Mouse (Mus musculus): ENCODE measurements around the gene Gas7. TPM values are rescaled to one million over a fixed set of nuclear protein-coding genes. Genes with fewer than 3 reads are reported as not detected.
A peak's percentile ranks its signal among the peaks of the same experiment; 100 is the strongest.

Gas7 gene
- polyA plus RNA-seq, 1 experiment from 2014 or later: 4.0 TPM

GRCm38 (mm10) chr11:67644632-67645149 is 189.5 kb downstream of the Gas7 start:
- WGBS: 91% methylated on average over 6 of the region's 6 CpGs
- no peak overlapping the region for H3K4me3 ChIP-seq
- H3K9me3 ChIP-seq: no peaks in the 10 kb centered on the region
- no peak overlapping the region for H3K27ac ChIP-seq (replicated peaks)
- H3K27me3 ChIP-seq (replicated peaks; ENCODE audit: low read depth, poor library complexity, severe bottlenecking): no peaks in the 10 kb centered on the region
- no peaks in the 10 kb centered on the region for H3K4me1 ChIP-seq
- DNase-seq (ENCODE audit: low spot score): no peak
- no peaks in the 10 kb centered on the region for H3K36me3 ChIP-seq (replicated peaks)

- Histone ChIP-seq H3K4me1 (peaks cover 12% of the 10 kb centered on the region), H3K9me3 (no peaks in the 10 kb centered on the region), H3K4me3 (no peak overlapping the region), H3K36me3 (replicated peaks) (no peaks in the 10 kb centered on the region), H3K27me3 (replicated peaks; ENCODE audit: low read depth, poor library complexity, severe bottlenecking) (no peaks in the 10 kb centered on the region), H3K27ac (replicated peaks) (no peak overlapping the region)
- peak; percentile 78 for DNase-seq (ENCODE audit: low spot score)
- WGBS: 25% methylated on average over 5 of the region's 5 CpGs
Observed at GRCm38 (mm10) chr11:67647745-67648144, 192.5 kb downstream of the Gas7 start.

GRCm38 (mm10) chr11:67648651-67649407 is 193.6 kb downstream of the Gas7 start:
- DNase-seq (ENCODE audit: low spot score): no peak
- Histone ChIP-seq H3K4me3 (no peak overlapping the region), H3K27me3 (replicated peaks; ENCODE audit: low read depth, poor library complexity, severe bottlenecking) (no peaks in the 10 kb centered on the region), H3K9me3 (no peaks in the 10 kb centered on the region), H3K27ac (replicated peaks) (no peak overlapping the region), H3K4me1 (peaks cover 17% of the 10 kb centered on the region), H3K36me3 (replicated peaks) (no peaks in the 10 kb centered on the region)
- WGBS: 80% methylated on average over 11 of the region's 11 CpGs

GRCm38 (mm10) chr11:67649971-67650707 is 194.9 kb downstream of the Gas7 start:
- WGBS: 54% methylated on average over 10 of the region's 10 CpGs
- no peak overlapping the region for H3K27ac ChIP-seq (replicated peaks)

GRCm38 (mm10) chr11:67651731-67652130 is 196.5 kb downstream of the Gas7 start:
- Histone ChIP-seq H3K27ac (replicated peaks) (no peak overlapping the region), H3K27me3 (replicated peaks; ENCODE audit: low read depth, poor library complexity, severe bottlenecking) (no peaks in the 10 kb centered on the region), H3K4me1 (peaks cover 29% of the 10 kb centered on the region), H3K9me3 (no peaks in the 10 kb centered on the region), H3K4me3 (no peak overlapping the region), H3K36me3 (replicated peaks) (no peaks in the 10 kb centered on the region)
- DNase-seq (ENCODE audit: low spot score): no peak
- 83% methylated on average over 6 of the region's 6 CpGs for WGBS

More at GRCm38 (mm10) chr11:67649971-67650707, 194.9 kb downstream of the Gas7 start:
- no peaks in the 10 kb centered on the region for H3K27me3 ChIP-seq (replicated peaks; ENCODE audit: low read depth, poor library complexity, severe bottlenecking)
- no peaks in the 10 kb centered on the region for H3K9me3 ChIP-seq
- H3K4me3 ChIP-seq: no peak overlapping the region
- no peaks in the 10 kb centered on the region for H3K36me3 ChIP-seq (replicated peaks)
- no peak for DNase-seq (ENCODE audit: low spot score)
- H3K4me1 ChIP-seq: peaks cover 20% of the 10 kb centered on the region

GRCm38 (mm10) chr11:67652194-67652892 is 197.1 kb downstream of the Gas7 start:
- no peak overlapping the region for H3K27ac ChIP-seq (replicated peaks)
- H3K36me3 ChIP-seq (replicated peaks): no peaks in the 10 kb centered on the region
- peak overlapping the region; percentile 20; the same call in 1 of the 2 replicates for H3K4me3 ChIP-seq
- peak; percentile 61 for DNase-seq (ENCODE audit: low spot score)
- 15% methylated on average over 14 of the region's 14 CpGs for WGBS
- no peaks in the 10 kb centered on the region for H3K9me3 ChIP-seq
- no peaks in the 10 kb centered on the region for H3K27me3 ChIP-seq (replicated peaks; ENCODE audit: low read depth, poor library complexity, severe bottlenecking)
- peaks cover 29% of the 10 kb centered on the region for H3K4me1 ChIP-seq

GRCm38 (mm10) chr11:67652893-67653255 is 197.6 kb downstream of the Gas7 start:
- Histone ChIP-seq H3K4me3 (peak overlapping the region; percentile 20; the same call in 1 of the 2 replicates), H3K4me1 (peaks cover 29% of the 10 kb centered on the region), H3K9me3 (no peaks in the 10 kb centered on the region), H3K27ac (replicated peaks) (no peak overlapping the region), H3K36me3 (replicated peaks) (no peaks in the 10 kb centered on the region), H3K27me3 (replicated peaks; ENCODE audit: low read depth, poor library complexity, severe bottlenecking) (no peaks in the 10 kb centered on the region)
- 39% methylated on average over 6 of the region's 6 CpGs for WGBS
- peak; percentile 26 for DNase-seq (ENCODE audit: low spot score)

- no peak overlapping the region for H3K27ac ChIP-seq (replicated peaks)
- H3K9me3 ChIP-seq: no peaks in the 10 kb centered on the region
- no peaks in the 10 kb centered on the region for H3K27me3 ChIP-seq (replicated peaks; ENCODE audit: low read depth, poor library complexity, severe bottlenecking)
- 92% methylated on average over 9 of the region's 9 CpGs for WGBS
- no peaks in the 10 kb centered on the region for H3K36me3 ChIP-seq (replicated peaks)
- H3K4me3 ChIP-seq: no peak overlapping the region
- DNase-seq (ENCODE audit: low spot score): no peak
- H3K4me1 ChIP-seq: peaks cover 29% of the 10 kb centered on the region
Observed at GRCm38 (mm10) chr11:67653521-67654090, 198.4 kb downstream of the Gas7 start.

- Histone ChIP-seq H3K27ac (replicated peaks) (no peak overlapping the region), H3K4me3 (no peak overlapping the region), H3K27me3 (replicated peaks; ENCODE audit: low read depth, poor library complexity, severe bottlenecking) (no peaks in the 10 kb centered on the region), H3K36me3 (replicated peaks) (no peaks in the 10 kb centered on the region), H3K4me1 (peaks cover 29% of the 10 kb centered on the region), H3K9me3 (no peaks in the 10 kb centered on the region)
- WGBS: 83% methylated on average over 4 of the region's 4 CpGs
- DNase-seq (ENCODE audit: low spot score): no peak
Observed at GRCm38 (mm10) chr11:67654514-67654913, 199.3 kb downstream of the Gas7 start.

GRCm38 (mm10) chr11:67655236-67655959 is 200.2 kb downstream of the Gas7 start:
- Histone ChIP-seq H3K27me3 (replicated peaks; ENCODE audit: low read depth, poor library complexity, severe bottlenecking) (no peaks in the 10 kb centered on the region), H3K9me3 (no peaks in the 10 kb centered on the region), H3K4me3 (no peak overlapping the region), H3K4me1 (peaks cover 25% of the 10 kb centered on the region), H3K36me3 (replicated peaks) (no peaks in the 10 kb centered on the region), H3K27ac (replicated peaks) (no peak overlapping the region)
- no peak for DNase-seq (ENCODE audit: low spot score)
- WGBS: 72% methylated on average over 17 of the region's 17 CpGs

GRCm38 (mm10) chr11:67656366-67656765 is 201.1 kb downstream of the Gas7 start:
- 83% methylated on average over 7 of the region's 7 CpGs for WGBS
- Histone ChIP-seq H3K27ac (replicated peaks) (no peak overlapping the region), H3K9me3 (no peaks in the 10 kb centered on the region), H3K4me3 (no peak overlapping the region), H3K27me3 (replicated peaks; ENCODE audit: low read depth, poor library complexity, severe bottlenecking) (no peaks in the 10 kb centered on the region), H3K4me1 (peaks cover 25% of the 10 kb centered on the region), H3K36me3 (replicated peaks) (no peaks in the 10 kb centered on the region)
- no peak for DNase-seq (ENCODE audit: low spot score)

- Histone ChIP-seq H3K36me3 (replicated peaks) (no peaks in the 10 kb centered on the region), H3K4me3 (no peak overlapping the region), H3K4me1 (peaks cover 25% of the 10 kb centered on the region), H3K27me3 (replicated peaks; ENCODE audit: low read depth, poor library complexity, severe bottlenecking) (no peaks in the 10 kb centered on the region), H3K27ac (replicated peaks) (no peak overlapping the region), H3K9me3 (no peaks in the 10 kb centered on the region)
- no peak for DNase-seq (ENCODE audit: low spot score)
- 86% methylated on average over 9 of the region's 9 CpGs for WGBS
Observed at GRCm38 (mm10) chr11:67656811-67657210, 201.6 kb downstream of the Gas7 start.
